Mouse (Mus musculus) left cerebral cortex, adult 18-20 months (tissue): ENCODE measurements around the gene Fcrla. TPM values are rescaled to one million over a fixed set of nuclear protein-coding genes. Genes with fewer than 3 reads are reported as not detected.

Source experiments
- DNase-seq, 2 experiments: peaks; one replicate each; pipeline ENCODE4 v3.0.0; 2021 to 2022; ENCODE audit warnings: low spot score in 2 of 2, mixed read lengths in 1 of 2
- total RNA-seq, 2 experiments: library from RNA; stranded (reverse); gene quantifications; 2 replicates each; pipeline ENCODE4 v1.2.3; 2021

Gene Fcrla
- total RNA-seq, 2 experiments from 2014 or later: not detected

DNA sequence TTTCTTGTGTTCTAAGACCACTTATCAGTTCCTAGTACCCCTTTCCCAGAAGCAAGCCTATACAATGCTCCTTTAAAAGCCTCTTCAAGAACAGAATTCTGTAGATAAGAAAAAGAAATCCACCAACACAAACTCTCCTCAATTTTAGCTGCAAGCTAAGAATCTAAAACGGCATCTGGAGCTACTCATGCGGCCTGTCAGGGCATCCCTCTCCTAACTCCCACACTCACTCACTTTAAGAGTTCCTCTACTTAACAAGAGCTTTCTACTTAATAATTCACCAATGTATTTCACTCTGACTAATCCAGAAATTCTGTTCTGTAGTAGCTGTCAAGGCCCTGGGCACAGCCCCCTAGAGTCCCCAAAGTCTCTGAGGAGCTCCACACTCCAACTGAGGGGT lies 35.7 kb downstream of the Fcrla start:
- DNase-seq: no peak

DNA sequence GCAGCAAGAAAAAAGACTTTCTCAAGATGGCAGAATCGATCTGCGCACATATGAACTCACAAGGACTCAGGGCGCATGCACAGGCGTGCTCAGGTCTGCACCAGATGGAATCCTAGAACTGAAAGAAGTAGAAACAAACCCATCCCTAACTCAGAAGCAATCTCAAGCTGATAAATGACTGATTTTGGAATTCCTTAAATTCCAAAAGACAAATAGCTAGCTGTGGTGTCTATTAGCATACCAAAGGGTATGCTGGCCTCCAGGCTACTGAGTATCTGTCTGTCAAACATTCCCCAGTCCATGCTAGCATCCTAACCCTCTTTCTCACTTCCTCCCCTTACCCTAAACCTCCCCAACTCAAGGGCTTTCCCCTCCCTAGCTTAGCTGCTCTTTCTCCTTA lies 38.1 kb downstream of the Fcrla start:
- no peak for DNase-seq

DNA sequence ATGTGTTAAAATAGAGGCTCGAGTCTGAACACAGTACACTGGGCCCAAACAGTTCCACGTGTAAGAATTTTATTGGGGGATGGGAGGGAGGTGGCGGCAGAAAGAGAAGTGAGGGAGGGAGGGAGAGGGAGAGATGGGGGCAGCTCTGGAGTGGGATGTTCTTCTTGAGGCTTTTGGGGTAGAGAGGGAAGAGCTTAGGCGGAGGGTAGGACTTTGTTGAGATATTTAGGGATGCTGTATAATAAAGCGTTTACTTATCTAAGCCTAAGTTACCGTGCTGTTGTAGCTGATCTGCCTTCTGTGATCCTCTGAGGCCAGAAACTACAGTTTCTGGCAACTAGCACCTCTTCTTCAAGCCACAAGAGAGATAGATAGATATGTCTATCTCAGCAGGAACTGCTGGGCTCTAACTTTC lies 41.3 kb downstream of the Fcrla start:
- no peak for DNase-seq

DNA sequence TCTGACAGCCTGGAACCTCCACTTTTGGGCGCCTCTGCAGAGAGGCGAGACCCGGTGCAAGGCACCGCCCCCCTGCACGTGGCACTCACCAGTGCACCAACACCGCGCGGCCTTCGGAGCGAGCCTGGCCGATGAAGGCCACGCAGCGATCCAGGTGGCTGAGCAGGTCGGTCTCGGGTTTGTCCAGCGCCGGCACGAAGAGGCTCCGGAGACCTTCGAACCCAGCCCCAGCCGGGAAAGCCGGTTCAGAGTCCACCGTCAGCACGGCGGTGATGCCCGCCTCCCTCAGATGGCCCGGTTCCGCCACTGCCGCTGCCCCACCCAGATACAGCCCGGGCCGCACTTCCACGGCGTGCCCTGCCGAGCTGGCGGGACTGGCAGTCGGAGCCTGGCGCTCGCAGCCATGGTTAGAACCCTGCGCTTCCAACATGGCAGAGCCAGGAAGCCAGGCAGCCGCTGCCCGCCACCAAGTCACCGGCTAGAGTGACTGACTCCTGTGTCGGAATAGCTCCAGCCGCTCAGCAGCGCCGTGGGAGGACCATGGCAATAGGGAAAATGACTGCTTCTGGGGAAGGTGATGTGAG lies 42.3 kb downstream of the Fcrla start, which contains the start of the genes Gm26620 and Dusp12:
Gene Gm26620, plus strand, starts transcription at position 88 of the 584 bp plus-strand sequence.
Gene Dusp12, minus strand, starts transcription at position 563 of the 584 bp plus-strand sequence.
- peak; percentile 80 to 91 for DNase-seq

DNA sequence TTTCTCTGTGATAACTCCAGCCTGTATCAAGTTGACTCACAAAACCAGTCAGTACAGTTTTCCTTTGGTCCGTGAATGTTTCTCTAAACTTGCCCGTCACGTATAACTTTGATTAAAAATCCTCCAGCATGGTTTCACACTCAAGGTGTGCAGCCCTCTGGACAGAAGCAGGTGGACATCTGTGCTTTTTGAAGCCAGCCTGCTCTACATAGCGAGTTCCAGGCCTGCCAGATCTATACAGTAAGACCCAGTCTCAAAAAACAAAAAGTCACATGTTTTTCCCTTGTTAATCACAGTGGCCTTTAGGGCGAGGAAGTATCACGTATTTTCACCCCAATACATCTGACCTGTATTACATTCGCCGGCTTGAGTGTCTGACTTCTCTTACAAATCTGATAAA lies 43.0 kb downstream of the Fcrla start:
- DNase-seq: no peak

DNA sequence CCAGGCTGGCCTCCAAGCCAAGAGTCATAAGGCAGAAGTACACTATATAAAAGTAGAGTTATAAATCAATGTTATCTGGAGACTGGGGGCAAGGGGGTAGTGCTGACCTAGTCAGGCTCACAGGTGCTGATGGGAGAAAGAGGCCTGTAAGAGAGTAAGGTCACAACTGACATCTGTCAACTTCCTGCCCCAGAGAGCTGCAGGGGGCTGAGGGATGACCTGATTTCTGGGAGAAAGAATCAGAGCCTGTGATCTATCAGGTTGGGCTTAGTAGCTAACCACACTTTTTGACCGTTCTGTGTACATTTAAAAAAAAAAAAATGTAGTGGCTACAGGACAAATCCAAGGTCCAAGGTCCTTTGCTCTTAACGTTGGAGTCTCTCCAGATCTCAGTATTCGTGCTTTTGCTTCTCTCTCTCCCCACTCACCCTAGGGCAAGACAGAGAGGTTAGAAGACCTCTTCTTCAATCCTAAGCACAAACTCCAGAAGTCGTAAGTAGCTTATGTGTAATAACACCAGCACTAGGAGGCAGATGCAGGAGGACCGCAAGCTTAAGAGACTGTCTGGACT lies 44.4 kb downstream of the Fcrla start:
- DNase-seq: no peak

DNA sequence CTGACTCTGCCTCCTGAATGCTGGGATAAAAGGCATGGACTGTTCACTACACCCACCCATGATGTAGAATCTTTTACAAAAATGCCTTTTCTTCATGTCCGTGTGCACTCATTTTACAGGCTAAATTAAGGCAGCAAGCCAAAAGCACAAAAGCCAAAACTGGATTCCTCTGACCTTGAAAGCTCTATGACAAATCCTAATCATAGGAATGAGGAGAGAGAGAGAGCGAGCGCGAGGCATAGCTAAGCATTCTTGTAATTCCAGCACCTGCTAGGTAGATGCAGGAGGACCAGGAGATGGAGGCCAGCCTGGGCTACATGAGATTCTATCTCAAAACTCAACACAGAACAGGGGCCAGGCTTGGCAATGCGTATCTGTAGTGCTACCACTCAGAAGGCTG lies 50.5 kb downstream of the Fcrla start:
- DNase-seq: no peak

DNA sequence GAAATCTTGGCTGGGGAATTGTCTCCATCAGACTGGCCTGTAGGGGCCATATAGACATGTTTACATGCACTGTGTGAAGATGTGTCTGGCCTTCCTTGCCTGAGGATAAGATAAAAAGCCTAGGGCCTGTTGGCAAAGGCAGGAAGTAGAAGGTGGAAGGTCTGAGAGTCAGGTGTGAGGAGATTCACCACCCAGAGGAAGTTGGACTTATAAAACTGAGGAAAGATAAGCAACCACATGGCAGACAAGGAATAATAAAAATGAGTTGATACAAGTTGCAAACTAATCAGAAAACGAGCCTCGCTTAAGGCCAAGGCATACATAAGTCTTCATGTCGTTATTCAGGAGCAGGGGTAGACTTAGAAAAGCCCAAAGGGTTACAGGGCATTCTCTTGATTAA lies 51.7 kb downstream of the Fcrla start:
- no peak for DNase-seq

DNA sequence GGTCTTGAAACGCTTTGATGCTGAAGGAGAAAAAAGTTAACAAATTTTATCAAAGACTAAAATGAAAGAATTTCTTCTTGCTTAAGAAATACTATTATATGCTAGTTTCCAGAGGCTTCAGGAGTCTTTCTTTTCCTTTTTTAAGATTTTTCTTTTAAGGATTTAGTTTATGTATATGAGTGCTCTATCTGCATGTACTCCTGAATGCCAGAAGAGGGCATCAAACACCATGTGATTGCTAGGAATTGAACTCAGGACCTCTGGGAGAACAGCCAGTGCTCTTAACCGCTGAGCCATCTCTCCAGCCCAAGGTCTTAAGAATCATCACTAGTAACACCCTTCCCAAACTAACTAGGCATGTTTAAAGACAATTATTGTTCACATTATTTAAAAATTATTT lies 55.4 kb downstream of the Fcrla start:
- no peak for DNase-seq

DNA sequence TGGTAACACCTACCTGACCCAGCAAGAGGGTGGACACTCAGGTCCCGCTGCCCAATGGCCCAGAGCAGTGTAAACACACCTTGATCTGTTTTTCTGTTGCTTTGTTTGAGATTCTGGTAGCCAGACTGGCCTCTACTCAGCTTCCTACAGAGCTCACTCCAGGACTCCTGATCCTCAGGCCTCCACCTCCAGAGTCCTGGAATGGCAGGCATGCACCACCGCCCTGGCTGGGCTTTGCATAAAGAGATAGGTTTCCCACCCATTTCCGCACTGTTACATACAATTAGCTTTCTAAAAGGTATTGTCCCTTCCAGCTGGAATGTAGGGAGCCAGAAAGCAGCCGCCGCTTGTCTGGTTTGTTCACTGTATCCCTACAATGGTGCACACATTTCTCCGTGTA lies 56.0 kb downstream of the Fcrla start:
- DNase-seq: no peak

DNA sequence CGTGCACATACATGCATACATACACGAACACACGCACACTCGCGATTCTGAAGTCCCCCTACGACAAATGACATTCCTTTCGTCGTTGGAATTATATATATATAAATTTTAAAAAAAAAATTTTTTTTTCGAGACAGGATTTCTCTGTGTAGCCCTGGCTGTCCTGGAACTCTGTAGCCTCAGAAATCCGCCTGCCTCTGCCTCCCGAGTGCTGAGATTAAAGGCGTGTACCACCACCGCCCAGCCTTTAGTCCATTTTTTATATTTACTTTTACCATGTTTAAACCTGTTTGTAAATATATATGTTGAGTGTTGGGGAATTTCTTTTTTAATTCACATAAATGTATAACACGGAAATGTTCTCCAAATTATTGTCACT lies 58.5 kb downstream of the Fcrla start:
- DNase-seq: no peak

DNA sequence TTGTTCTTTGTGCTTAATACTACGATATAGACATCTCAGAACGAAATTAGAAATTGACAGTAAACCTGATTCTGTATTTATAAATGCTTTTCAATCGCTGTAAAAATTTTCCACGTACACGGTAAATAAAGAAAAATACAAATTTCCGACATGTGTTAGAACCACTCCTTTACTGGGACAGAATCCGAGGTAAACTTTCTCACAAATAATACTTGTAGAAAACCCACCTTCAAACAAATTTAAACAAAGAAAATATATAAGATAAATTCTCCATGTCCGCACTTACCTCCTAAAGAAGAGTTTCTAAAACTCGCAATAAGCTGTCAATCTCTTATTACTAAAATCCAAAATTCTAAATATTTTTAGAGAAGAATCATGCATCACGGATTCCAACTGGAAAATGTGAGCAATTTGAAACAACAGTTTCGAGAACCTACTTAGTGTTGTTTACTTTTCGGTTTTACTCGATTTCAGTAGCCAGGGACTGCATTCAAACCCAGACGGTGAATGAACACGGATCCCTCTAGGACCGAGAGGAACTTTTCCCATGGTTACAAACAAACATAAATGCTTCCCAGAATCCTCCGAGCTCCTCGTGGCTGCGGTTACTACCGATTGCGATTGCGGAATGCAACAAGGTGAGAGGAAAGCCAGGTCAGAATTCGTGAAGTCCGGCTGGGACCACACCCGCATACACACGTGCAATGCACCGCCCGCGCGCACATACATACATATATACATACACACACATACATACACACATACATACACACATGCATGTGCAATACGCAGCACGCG lies 59.1 kb downstream of the Fcrla start:
- peak; percentile 82 to 87 for DNase-seq

DNA sequence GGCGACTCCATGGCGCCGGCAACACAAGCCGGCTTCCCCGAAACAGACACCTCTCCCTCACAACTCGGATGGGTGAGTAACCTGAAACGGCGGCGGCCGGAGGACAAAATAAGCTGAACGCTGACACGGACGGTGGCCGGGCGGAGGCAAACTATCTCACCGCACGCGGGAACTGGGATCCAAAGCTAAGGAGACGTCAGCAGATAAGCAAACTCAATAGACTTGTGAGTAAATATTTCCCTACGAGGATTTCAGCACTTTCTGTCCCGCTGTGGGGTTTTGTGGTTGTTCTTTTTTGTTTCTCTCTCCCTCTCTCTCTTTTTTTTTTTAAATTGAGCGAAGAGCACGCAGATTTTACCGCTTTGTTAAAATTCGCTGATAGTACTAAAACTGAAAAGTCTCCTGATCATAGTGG lies 59.7 kb downstream of the Fcrla start, which contains the start of gene Atf6:
Gene Atf6, minus strand, starts transcription at position 81 of the 415 bp plus-strand sequence.
- DNase-seq: peak; percentile 97 to 98

Other genes with a start within 250 kb of the Fcrla start
- gene Atf6, start 59.8 kb downstream of the Fcrla start, total RNA-seq: 10 to 100 TPM; 47.1 to 50.7 TPM
- gene Gm26620, start 42.5 kb downstream of the Fcrla start, total RNA-seq: under 1 TPM; 0.45 to 0.79 TPM
- 10 to 100 TPM; 15.1 to 16.7 TPM for gene Dusp12, start 42.0 kb downstream of the Fcrla start, total RNA-seq
- gene Fcrlb, start 14.6 kb downstream of the Fcrla start, total RNA-seq: under 1 TPM; 0.45 to 0.77 TPM
- gene Fcgr2b, start 49.0 kb upstream of the Fcrla start, total RNA-seq: 1 to 10 TPM; 4.5 to 5.3 TPM
- gene Fcgr4, start 91.3 kb upstream of the Fcrla start, total RNA-seq: not detected
- 10 to 100 TPM; 11.1 to 13.2 TPM for gene Fcgr3, start 137.4 kb upstream of the Fcrla start, total RNA-seq
- gene Cfap126, start 186.3 kb upstream of the Fcrla start, total RNA-seq: under 1 TPM in 1 of 2 experiments, not detected in 1; 0.79 TPM
- 100 to 1,000 TPM; 195 to 207 TPM for gene Sdhc, start 223.0 kb upstream of the Fcrla start, total RNA-seq
- not detected for gene Mpz, start 223.1 kb upstream of the Fcrla start, total RNA-seq